Mouse (Mus musculus) layer of hippocampus, postnatal 36 days (tissue): Measurements from ENCODE around the gene Inpp5a. TPM values are rescaled to one million over a fixed set of nuclear protein-coding genes. Genes with fewer than 3 reads are reported as not detected.

Experiments used
- DNase-seq, 2 experiments: peaks; one replicate each; pipeline ENCODE4 v3.0.0; 2022
- total RNA-seq, 2 experiments: library from RNA; stranded (reverse); gene quantifications; 2 replicates each; pipeline ENCODE4 v1.2.3; 2021

The Inpp5a gene
- total RNA-seq, 2 experiments from 2014 or later = 38.7 to 42.9 TPM

- no peak for DNase-seq
Measured at GRCm38 (mm10) chr7:139479626-139480025, 90.7 kb downstream of the Inpp5a start.

DNA sequence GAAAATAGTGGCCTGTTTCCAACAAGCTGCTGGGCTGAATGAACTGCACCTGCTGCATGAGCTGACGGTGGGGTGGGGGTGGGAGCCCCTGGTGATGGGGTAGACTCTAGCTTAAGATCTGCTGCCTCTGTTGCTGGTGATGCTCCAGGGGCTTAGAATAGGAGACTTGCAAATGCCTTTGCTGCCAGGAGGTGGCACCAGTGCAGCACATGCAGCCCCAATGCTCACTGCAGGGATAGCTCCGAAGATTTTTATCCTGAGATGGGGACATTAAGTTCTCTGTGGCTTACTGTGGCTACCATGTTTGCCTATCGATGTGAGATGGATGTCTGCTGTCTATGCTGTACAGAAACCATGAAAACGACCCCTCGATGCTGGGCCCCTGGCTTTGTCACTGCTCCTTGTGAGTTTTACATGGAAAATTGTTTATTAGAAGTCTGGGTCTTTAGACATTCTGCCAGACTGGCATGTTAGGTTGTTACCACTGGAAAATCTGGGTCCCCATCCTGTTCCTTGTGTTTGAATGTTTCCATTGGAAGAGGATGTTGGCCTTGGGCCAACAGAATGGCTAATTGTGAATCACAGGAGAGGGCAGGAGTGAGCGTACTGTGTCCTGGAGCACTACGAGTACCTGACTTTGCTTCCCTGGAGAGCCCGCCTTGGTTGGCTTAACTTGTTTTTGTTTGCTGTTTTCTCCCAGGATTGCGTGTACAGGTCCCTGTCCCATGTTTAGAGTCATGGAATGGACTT lies 95.5 kb downstream of the Inpp5a start:
- peak; percentile 57 to 61 for DNase-seq

- DNase-seq = no peak
Measured at GRCm38 (mm10) chr7:139489721-139490211, 100.9 kb downstream of the Inpp5a start.

- no peak for DNase-seq
Measured at GRCm38 (mm10) chr7:139492351-139492750, 103.4 kb downstream of the Inpp5a start.

DNA sequence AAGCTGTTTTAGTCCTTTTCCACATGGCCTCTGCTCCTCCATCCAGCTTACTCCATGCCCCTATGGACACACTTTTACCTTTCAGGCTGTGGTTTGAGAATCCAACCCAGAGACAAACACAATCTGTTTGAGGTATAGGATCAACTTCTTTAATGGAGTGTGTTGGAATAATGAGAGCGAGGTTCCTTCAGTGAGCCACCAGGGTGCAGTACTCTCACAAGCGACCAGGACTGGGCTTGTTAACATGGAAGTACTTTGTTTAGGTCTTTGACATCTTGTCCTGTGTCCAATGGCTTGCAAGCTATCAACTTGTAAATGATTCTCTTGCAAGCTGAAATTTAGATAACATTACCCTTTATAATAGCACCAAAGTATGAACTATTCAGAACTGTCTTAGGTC lies 104.0 kb downstream of the Inpp5a start:
- no peak for DNase-seq

GRCm38 (mm10) chr7:139495791-139496190 lies 106.9 kb downstream of the Inpp5a start:
- DNase-seq = no peak

DNA sequence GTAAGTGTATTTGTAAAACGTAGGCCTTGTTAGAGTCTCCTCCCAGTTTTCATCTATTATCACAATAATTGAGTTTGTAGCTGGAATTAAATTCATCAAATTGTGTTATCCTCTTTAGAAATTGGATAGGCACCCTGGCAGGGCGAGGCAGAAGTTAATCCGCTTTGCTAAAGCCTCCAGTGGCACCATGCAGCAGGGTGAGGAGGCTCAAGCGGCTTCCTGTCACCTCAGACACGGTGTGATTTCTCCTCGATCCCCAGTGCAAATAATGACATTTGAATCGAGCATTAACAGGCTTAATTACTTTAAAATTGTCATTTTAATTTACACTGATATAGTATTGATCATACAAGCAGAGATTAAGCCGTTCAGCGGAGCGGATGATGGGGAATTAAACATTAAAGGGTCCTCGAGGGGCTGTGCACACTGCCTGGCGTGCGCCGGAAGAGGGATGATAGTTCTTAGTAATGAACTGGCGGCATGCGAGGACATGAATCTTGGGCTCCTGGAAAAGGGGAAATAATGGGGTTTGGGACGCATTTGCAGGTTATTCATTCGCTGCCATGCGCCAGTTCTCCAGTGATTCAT lies 109.2 kb downstream of the Inpp5a start:
- no peak for DNase-seq

GRCm38 (mm10) chr7:139504064-139504463 lies 115.2 kb downstream of the Inpp5a start:
- DNase-seq = no peak

DNA sequence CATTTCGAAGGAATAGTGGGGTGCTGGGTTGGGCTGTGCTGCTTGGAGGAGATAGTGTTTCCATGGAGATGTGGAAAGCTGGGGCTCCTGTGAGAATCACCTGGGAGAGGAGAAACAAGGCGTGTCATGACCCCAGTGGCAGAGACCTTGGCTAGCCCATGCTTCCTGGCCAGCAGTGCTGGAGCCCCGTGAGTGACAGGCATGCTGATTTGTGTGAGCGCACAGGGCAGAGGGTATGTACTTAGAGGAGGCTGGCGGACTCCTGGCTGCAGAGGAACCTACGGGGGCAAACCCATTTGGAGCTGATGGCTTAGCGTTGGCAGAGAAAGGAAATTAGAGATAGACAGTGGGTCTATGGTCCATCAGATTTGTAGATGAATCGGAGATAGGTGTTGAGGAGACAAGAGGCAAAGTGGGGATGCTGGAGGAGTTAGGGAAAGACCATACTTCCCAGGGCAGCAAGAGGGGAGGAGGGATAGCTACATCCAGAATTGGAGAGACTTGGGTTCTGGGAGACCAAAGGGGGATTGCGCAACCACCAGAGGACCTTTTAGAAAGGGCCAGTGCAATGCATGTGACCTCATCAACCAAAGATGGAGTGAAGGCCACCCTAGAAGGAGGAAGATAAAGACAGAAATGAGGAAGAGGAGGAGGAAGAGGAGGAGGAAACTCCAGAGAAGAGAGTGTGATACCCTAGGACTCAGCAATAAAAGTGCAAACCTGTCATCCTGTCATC lies 117.9 kb downstream of the Inpp5a start:
- DNase-seq = no peak

- DNase-seq = no peak
Measured at GRCm38 (mm10) chr7:139508938-139509337, 120.0 kb downstream of the Inpp5a start.

GRCm38 (mm10) chr7:139515959-139516660 lies 127.2 kb downstream of the Inpp5a start:
- no peak for DNase-seq

DNA sequence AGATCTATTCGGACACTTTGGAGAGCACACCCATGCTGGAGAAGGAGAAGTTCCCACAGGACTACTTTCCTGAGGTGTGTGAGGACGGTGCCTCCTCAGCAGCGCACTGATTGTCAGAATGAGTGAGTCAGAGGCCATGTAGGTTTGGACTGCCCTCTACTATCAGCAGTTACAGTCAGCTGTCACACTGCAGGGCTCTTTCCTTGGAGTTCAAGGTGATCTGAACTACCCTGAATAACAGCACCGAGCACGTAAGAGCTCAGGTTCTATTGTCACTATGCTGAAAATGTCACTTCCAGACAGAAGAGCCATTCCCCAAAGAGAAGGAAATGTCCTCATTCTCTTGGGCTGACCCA lies 127.7 kb downstream of the Inpp5a start:
- no peak for DNase-seq

DNA sequence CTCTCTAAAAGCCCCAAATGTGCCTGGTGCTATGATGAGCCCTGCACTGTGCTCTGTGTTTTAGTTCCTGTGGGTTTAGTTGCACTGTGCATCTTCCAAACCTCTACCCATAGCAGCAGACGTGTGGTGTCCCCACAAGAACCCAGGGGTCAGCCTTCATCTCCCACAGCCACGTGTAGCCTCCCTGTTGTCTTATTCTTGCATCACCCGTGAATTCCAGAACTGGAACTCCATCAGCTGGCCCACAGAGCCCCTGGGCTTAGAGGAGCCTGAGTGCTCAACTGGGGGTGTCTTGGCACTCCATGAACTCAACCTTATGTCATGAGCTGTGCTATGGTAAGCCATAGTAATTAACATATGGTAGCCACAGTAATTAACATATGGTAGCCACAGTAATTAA lies 129.4 kb downstream of the Inpp5a start:
- DNase-seq = no peak

GRCm38 (mm10) chr7:139528309-139529076 lies 139.6 kb downstream of the Inpp5a start:
- DNase-seq = peak; percentile 18 to 47

- no peak for DNase-seq
Measured at GRCm38 (mm10) chr7:139529208-139529607, 140.3 kb downstream of the Inpp5a start.

GRCm38 (mm10) chr7:139530591-139531427 lies 141.9 kb downstream of the Inpp5a start:
- DNase-seq = no peak

DNA sequence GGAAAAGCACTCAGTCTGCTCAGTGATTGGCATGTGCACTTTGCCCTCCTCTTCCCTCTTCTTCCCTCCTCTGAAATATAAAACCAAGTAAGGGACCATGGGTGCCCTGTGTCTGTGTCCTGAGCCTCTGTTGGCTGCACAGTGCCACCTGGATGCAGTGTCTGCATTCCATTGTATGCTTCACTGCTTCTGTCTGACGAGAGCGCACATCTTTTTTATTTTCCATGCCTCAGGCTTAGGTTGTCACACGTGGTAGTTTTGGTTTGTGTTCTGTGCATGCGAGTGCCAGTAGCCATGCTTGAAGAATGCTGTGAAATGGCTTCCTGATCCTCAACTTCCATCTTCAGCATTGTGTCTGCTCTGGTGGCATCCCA lies 142.5 kb downstream of the Inpp5a start:
- DNase-seq = no peak

- no peak for DNase-seq
Measured at GRCm38 (mm10) chr7:139536331-139536730, 147.4 kb downstream of the Inpp5a start.

DNA sequence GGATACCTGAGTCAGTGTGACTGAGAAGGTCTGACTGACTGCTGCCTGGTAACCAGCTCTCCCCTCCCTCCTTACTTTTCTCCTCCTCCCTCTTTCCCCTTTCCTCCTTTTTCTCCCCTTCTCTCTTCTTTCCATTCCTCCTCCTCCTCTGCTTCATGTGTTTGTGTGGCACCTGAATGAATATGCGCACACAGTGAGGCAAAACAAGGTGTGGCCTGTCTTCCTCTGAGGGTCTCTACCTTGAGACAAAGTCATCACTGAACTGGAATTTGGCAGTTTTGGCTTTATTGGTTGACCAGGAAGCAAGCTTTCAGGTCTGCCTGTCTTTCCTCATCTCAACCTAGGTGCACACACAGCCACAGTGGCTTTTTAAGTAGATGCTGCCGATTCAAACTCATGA lies 147.9 kb downstream of the Inpp5a start:
- no peak for DNase-seq

- DNase-seq = no peak
Measured at GRCm38 (mm10) chr7:139537831-139538230, 148.9 kb downstream of the Inpp5a start.

- peak in 1 of 2 experiments; percentile 41 for DNase-seq
Measured at GRCm38 (mm10) chr7:139538541-139538940, 149.6 kb downstream of the Inpp5a start.
